Mouse (Mus musculus) gastrocnemius, postnatal 14 days (tissue): Measurements from ENCODE around the gene Fbxl2. TPM values are rescaled to one million over a fixed set of nuclear protein-coding genes. Genes with fewer than 3 reads are reported as not detected.
A peak's percentile ranks its signal among the peaks of the same experiment; 100 is the strongest.
"Not testable (repeated sequence)": the region's sequence is repeated elsewhere in the genome, so short reads cannot be mapped to it uniquely, and the experiment has no call there.

Experiments used
- DNase-seq: peaks from one replicate; pipeline ENCODE4 v3.0.0; 2021; ENCODE audit warnings: mixed read lengths
- intact Hi-C: fragments of 180-260 bp; cut with DNase I; formaldehyde crosslinking; loops from one replicate; pipeline ENCODE4 v1.15.1; 2025; ENCODE audit warnings: low total_unique reads
- long read RNA-seq, 2 experiments: library from polyadenylated mRNA; stranded (forward); transcript quantifications; one replicate each; pipeline ENCODE4 v2.0.0; 2021
- total RNA-seq, 2 experiments: library from RNA; stranded (reverse); gene quantifications; 2 replicates each; pipeline ENCODE4 v1.2.3; 2021

Fbxl2 gene
- total RNA-seq: 1 to 10 TPM; 1.2 TPM
- long read RNA-seq, experiment 1, partial matches to known transcripts: 0 of 2 reads
- long read RNA-seq, experiment 1, other reads (novel, unspliced or antisense): 1 of 2 reads
- long read RNA-seq, experiment 2, partial matches to known transcripts: 0 of 2 reads
- long read RNA-seq, experiment 2, other reads (novel, unspliced or antisense): 2 of 2 reads

- peak; percentile 67 for DNase-seq
- intact Hi-C loops: no loop called here
Measured at GRCm38 (mm10) chr9:114046028-114046427, at the start of gene Fbxl2. Gene Fbxl2, minus strand, starts transcription at chr9:114046191.

- intact Hi-C loops: no loop called here
- no peak for DNase-seq
Measured at GRCm38 (mm10) chr9:114094854-114095253, 48.9 kb upstream of the Fbxl2 start.

GRCm38 (mm10) chr9:114092188-114092587 lies 46.2 kb upstream of the Fbxl2 start:
- DNase-seq, intact Hi-C loops: not testable (repeated sequence)

- intact Hi-C loops, DNase-seq: not testable (repeated sequence)
Measured at GRCm38 (mm10) chr9:114088885-114089284, 42.9 kb upstream of the Fbxl2 start.

GRCm38 (mm10) chr9:114087106-114087815 lies 41.3 kb upstream of the Fbxl2 start:
- intact Hi-C loops: no loop called here
- DNase-seq: peak; percentile 19

GRCm38 (mm10) chr9:114086422-114086821 lies 40.4 kb upstream of the Fbxl2 start:
- intact Hi-C loops: no loop called here
- DNase-seq: no peak

- intact Hi-C loops: no loop called here
- DNase-seq: no peak
Measured at GRCm38 (mm10) chr9:114073681-114074080, 27.7 kb upstream of the Fbxl2 start.

- no peak for DNase-seq
- intact Hi-C loops: no loop called here
Measured at GRCm38 (mm10) chr9:114069372-114069771, 23.4 kb upstream of the Fbxl2 start.

GRCm38 (mm10) chr9:114068494-114069053 lies 22.6 kb upstream of the Fbxl2 start:
- intact Hi-C loops: no loop called here
- no peak for DNase-seq

GRCm38 (mm10) chr9:114057090-114057796 lies 11.3 kb upstream of the Fbxl2 start, which contains the start of gene Susd5:
Gene Susd5, plus strand, starts transcription at chr9:114057140.
- DNase-seq: no peak
- intact Hi-C loops: no loop called here

GRCm38 (mm10) chr9:114052866-114053265 lies 6.9 kb upstream of the Fbxl2 start:
- intact Hi-C loops: no loop called here
- no peak for DNase-seq

GRCm38 (mm10) chr9:114052031-114052430 lies 6.0 kb upstream of the Fbxl2 start:
- no peak for DNase-seq
- intact Hi-C loops: no loop called here

GRCm38 (mm10) chr9:114050778-114051177 lies 4.8 kb upstream of the Fbxl2 start:
- intact Hi-C loops: no loop called here
- no peak for DNase-seq

GRCm38 (mm10) chr9:114050106-114050505 lies 4.1 kb upstream of the Fbxl2 start:
- no peak for DNase-seq
- intact Hi-C loops: no loop called here

GRCm38 (mm10) chr9:114046676-114047075 lies 685 bp upstream of the Fbxl2 start:
- intact Hi-C loops: no loop called here
- DNase-seq: no peak

GRCm38 (mm10) chr9:114044446-114044845 lies 1.5 kb downstream of the Fbxl2 start:
- intact Hi-C loops: no loop called here
- no peak for DNase-seq

- DNase-seq: no peak
- intact Hi-C loops: no loop called here
Measured at GRCm38 (mm10) chr9:114042490-114042889, 3.5 kb downstream of the Fbxl2 start.

GRCm38 (mm10) chr9:114040945-114041344 lies 5.0 kb downstream of the Fbxl2 start:
- intact Hi-C loops: no loop called here
- DNase-seq: no peak

- peak; percentile 70 for DNase-seq
- intact Hi-C loops: no loop called here
Measured at GRCm38 (mm10) chr9:114026261-114026934, 19.6 kb downstream of the Fbxl2 start.

GRCm38 (mm10) chr9:114025846-114026245 lies 20.1 kb downstream of the Fbxl2 start:
- no peak for DNase-seq
- intact Hi-C loops: no loop called here
